Mouse (Mus musculus): ENCODE measurements around the gene Sorl1. TPM values are rescaled to one million over a fixed set of nuclear protein-coding genes. Genes with fewer than 3 reads are reported as not detected.

The Sorl1 gene
- polyA plus RNA-seq, 1 experiment from 2014 or later: 3.6 TPM

- Histone ChIP-seq H3K36me3 (ENCODE audit: control insufficient read depth, insufficient read depth, low read length) (0 out of 2 replicates have a peak, but pooled peaks cover 2% of the 10 kb centered on the region), H3K27ac (replicated peaks in 1 of 2; ENCODE audit: control insufficient read depth in 1 of 2, insufficient read depth in 1 of 2, low read depth in 2 of 2, low read length in 2 of 2) (no peak overlapping the region), H3K4me3 (ENCODE audit: control insufficient read depth in 1 of 2, insufficient read depth in 1 of 2, low read depth in 1 of 2, low read length in 2 of 2) (no peak overlapping the region), H3K4me2 (ENCODE audit: low read length) (no peak overlapping the region), H3K9me3 (ENCODE audit: control insufficient read depth, low read length) (no peaks in the 10 kb centered on the region), H3K9ac (ENCODE audit: low read length) (no peak overlapping the region), H3K4me1 (ENCODE audit: control insufficient read depth in 2 of 2, insufficient read depth in 2 of 2, low read length in 2 of 2) (peaks cover 6 to 11% of the 10 kb centered on the region in 2 experiments; a peak in 3 of 4 replicates), H3K27me3 (ENCODE audit: control insufficient read depth, insufficient read depth, low read length) (no peaks in the 10 kb centered on the region)
- no peak for ATAC-seq (ENCODE audit: insufficient number of reproducible peaks, insufficient read depth, low FRiP score, low read depth)
- 15% methylated on average over 2 of the region's 2 CpGs for WGBS
Observed at GRCm38 (mm10) chr9:42048542-42048941, 75.6 kb downstream of the Sorl1 start.

- Histone ChIP-seq H3K9ac (ENCODE audit: low read length) (no peak overlapping the region), H3K27me3 (ENCODE audit: control insufficient read depth, insufficient read depth, low read length) (no peaks in the 10 kb centered on the region), H3K4me2 (ENCODE audit: low read length) (no peak overlapping the region), H3K27ac (replicated peaks in 1 of 2; ENCODE audit: control insufficient read depth in 1 of 2, insufficient read depth in 1 of 2, low read depth in 2 of 2, low read length in 2 of 2) (no peak overlapping the region), H3K4me3 (ENCODE audit: control insufficient read depth in 1 of 2, insufficient read depth in 1 of 2, low read depth in 1 of 2, low read length in 2 of 2) (no peak overlapping the region), H3K9me3 (ENCODE audit: control insufficient read depth, low read length) (no peaks in the 10 kb centered on the region), H3K4me1 (ENCODE audit: control insufficient read depth in 2 of 2, insufficient read depth in 2 of 2, low read length in 2 of 2) (peaks cover 6 to 11% of the 10 kb centered on the region in 2 experiments; a peak in 3 of 4 replicates), H3K36me3 (ENCODE audit: control insufficient read depth, insufficient read depth, low read length) (0 out of 2 replicates have a peak, but pooled peaks cover 2% of the 10 kb centered on the region)
- 21% methylated on average over 5 of the region's 5 CpGs for WGBS
- no peak for ATAC-seq (ENCODE audit: insufficient number of reproducible peaks, insufficient read depth, low FRiP score, low read depth)
Observed at GRCm38 (mm10) chr9:42047786-42048185, 76.3 kb downstream of the Sorl1 start.

GRCm38 (mm10) chr9:42046248-42046647 is 77.8 kb downstream of the Sorl1 start:
- H3K4me2 ChIP-seq (ENCODE audit: low read length): no peak overlapping the region
- H3K4me1 ChIP-seq (ENCODE audit: control insufficient read depth in 2 of 2, insufficient read depth in 2 of 2, low read length in 2 of 2): peaks cover 6 to 11% of the 10 kb centered on the region in 2 experiments; a peak in 3 of 4 replicates
- 81% methylated on average over 11 of the region's 11 CpGs for WGBS

GRCm38 (mm10) chr9:42044651-42045050 is 79.4 kb downstream of the Sorl1 start:
- Histone ChIP-seq H3K4me2 (ENCODE audit: low read length) (no peak overlapping the region), H3K27ac (replicated peaks in 1 of 2; ENCODE audit: control insufficient read depth in 1 of 2, insufficient read depth in 1 of 2, low read depth in 2 of 2, low read length in 2 of 2) (no peak overlapping the region), H3K4me3 (ENCODE audit: control insufficient read depth in 1 of 2, insufficient read depth in 1 of 2, low read depth in 1 of 2, low read length in 2 of 2) (no peak overlapping the region), H3K36me3 (ENCODE audit: control insufficient read depth, insufficient read depth, low read length) (0 out of 2 replicates have a peak, but pooled peaks cover 2% of the 10 kb centered on the region), H3K4me1 (ENCODE audit: control insufficient read depth in 2 of 2, insufficient read depth in 2 of 2, low read length in 2 of 2) (peaks cover 6 to 11% of the 10 kb centered on the region in 2 experiments; a peak in 3 of 4 replicates), H3K9me3 (ENCODE audit: control insufficient read depth, low read length) (no peaks in the 10 kb centered on the region), H3K27me3 (ENCODE audit: control insufficient read depth, insufficient read depth, low read length) (no peaks in the 10 kb centered on the region), H3K9ac (ENCODE audit: low read length) (no peak overlapping the region)
- WGBS: 91% methylated on average over 8 of the region's 8 CpGs
- ATAC-seq (ENCODE audit: insufficient number of reproducible peaks, insufficient read depth, low FRiP score, low read depth): no peak

More at GRCm38 (mm10) chr9:42046248-42046647, 77.8 kb downstream of the Sorl1 start:
- no peak for ATAC-seq (ENCODE audit: insufficient number of reproducible peaks, insufficient read depth, low FRiP score, low read depth)
- Histone ChIP-seq H3K9me3 (ENCODE audit: control insufficient read depth, low read length) (no peaks in the 10 kb centered on the region), H3K27me3 (ENCODE audit: control insufficient read depth, insufficient read depth, low read length) (no peaks in the 10 kb centered on the region), H3K4me3 (ENCODE audit: control insufficient read depth in 1 of 2, insufficient read depth in 1 of 2, low read depth in 1 of 2, low read length in 2 of 2) (no peak overlapping the region), H3K36me3 (ENCODE audit: control insufficient read depth, insufficient read depth, low read length) (0 out of 2 replicates have a peak, but pooled peaks cover 2% of the 10 kb centered on the region), H3K27ac (replicated peaks in 1 of 2; ENCODE audit: control insufficient read depth in 1 of 2, insufficient read depth in 1 of 2, low read depth in 2 of 2, low read length in 2 of 2) (no peak overlapping the region), H3K9ac (ENCODE audit: low read length) (no peak overlapping the region)

GRCm38 (mm10) chr9:42043934-42044333 is 80.2 kb downstream of the Sorl1 start:
- Histone ChIP-seq H3K4me3 (ENCODE audit: control insufficient read depth in 1 of 2, insufficient read depth in 1 of 2, low read depth in 1 of 2, low read length in 2 of 2) (no peak overlapping the region), H3K9me3 (ENCODE audit: control insufficient read depth, low read length) (no peaks in the 10 kb centered on the region), H3K27me3 (ENCODE audit: control insufficient read depth, insufficient read depth, low read length) (no peaks in the 10 kb centered on the region), H3K4me1 (ENCODE audit: control insufficient read depth in 2 of 2, insufficient read depth in 2 of 2, low read length in 2 of 2) (peaks cover 6 to 11% of the 10 kb centered on the region in 2 experiments; a peak in 3 of 4 replicates), H3K4me2 (ENCODE audit: low read length) (no peak overlapping the region), H3K27ac (replicated peaks in 1 of 2; ENCODE audit: control insufficient read depth in 1 of 2, insufficient read depth in 1 of 2, low read depth in 2 of 2, low read length in 2 of 2) (no peak overlapping the region), H3K9ac (ENCODE audit: low read length) (no peak overlapping the region), H3K36me3 (ENCODE audit: control insufficient read depth, insufficient read depth, low read length) (0 out of 2 replicates have a peak, but pooled peaks cover 2% of the 10 kb centered on the region)
- 89% methylated on average over 8 of the region's 8 CpGs for WGBS
- no peak for ATAC-seq (ENCODE audit: insufficient number of reproducible peaks, insufficient read depth, low FRiP score, low read depth)

- H3K4me1 ChIP-seq (ENCODE audit: control insufficient read depth in 2 of 2, insufficient read depth in 2 of 2, low read length in 2 of 2): peaks cover 6 to 11% of the 10 kb centered on the region in 2 experiments; a peak in 3 of 4 replicates
- ATAC-seq (ENCODE audit: insufficient number of reproducible peaks, insufficient read depth, low FRiP score, low read depth): no peak
Observed at GRCm38 (mm10) chr9:42039000-42039992, 84.8 kb downstream of the Sorl1 start.

GRCm38 (mm10) chr9:42036885-42037284 is 87.2 kb downstream of the Sorl1 start:
- WGBS: 94% methylated on average over 11 of the region's 11 CpGs
- no peak overlapping the region for H3K27ac ChIP-seq (replicated peaks in 1 of 2; ENCODE audit: control insufficient read depth in 1 of 2, insufficient read depth in 1 of 2, low read depth in 2 of 2, low read length in 2 of 2)
- no peaks in the 10 kb centered on the region for H3K36me3 ChIP-seq (ENCODE audit: control insufficient read depth, insufficient read depth, low read length)
- H3K4me3 ChIP-seq (ENCODE audit: control insufficient read depth in 1 of 2, insufficient read depth in 1 of 2, low read depth in 1 of 2, low read length in 2 of 2): no peak overlapping the region
- H3K27me3 ChIP-seq (ENCODE audit: control insufficient read depth, insufficient read depth, low read length): no peaks in the 10 kb centered on the region
- no peak overlapping the region for H3K4me2 ChIP-seq (ENCODE audit: low read length)
- H3K9me3 ChIP-seq (ENCODE audit: control insufficient read depth, low read length): no peaks in the 10 kb centered on the region
- no peak for ATAC-seq (ENCODE audit: insufficient number of reproducible peaks, insufficient read depth, low FRiP score, low read depth)
- H3K9ac ChIP-seq (ENCODE audit: low read length): no peak overlapping the region
- peaks cover 6 to 11% of the 10 kb centered on the region in 2 experiments; a peak in 3 of 4 replicates for H3K4me1 ChIP-seq (ENCODE audit: control insufficient read depth in 2 of 2, insufficient read depth in 2 of 2, low read length in 2 of 2)

More at GRCm38 (mm10) chr9:42039000-42039992, 84.8 kb downstream of the Sorl1 start:
- 71% methylated on average over 18 of the region's 18 CpGs for WGBS
- H3K27me3 ChIP-seq (ENCODE audit: control insufficient read depth, insufficient read depth, low read length): no peaks in the 10 kb centered on the region
- no peak overlapping the region for H3K9ac ChIP-seq (ENCODE audit: low read length)
- H3K27ac ChIP-seq (replicated peaks in 1 of 2; ENCODE audit: control insufficient read depth in 1 of 2, insufficient read depth in 1 of 2, low read depth in 2 of 2, low read length in 2 of 2): no peak overlapping the region
- H3K4me2 ChIP-seq (ENCODE audit: low read length): no peak overlapping the region
- 0 out of 2 replicates have a peak, but pooled peaks cover 2% of the 10 kb centered on the region for H3K36me3 ChIP-seq (ENCODE audit: control insufficient read depth, insufficient read depth, low read length)
- no peaks in the 10 kb centered on the region for H3K9me3 ChIP-seq (ENCODE audit: control insufficient read depth, low read length)
- no peak overlapping the region for H3K4me3 ChIP-seq (ENCODE audit: control insufficient read depth in 1 of 2, insufficient read depth in 1 of 2, low read depth in 1 of 2, low read length in 2 of 2)

All from heart, embryonic 14.5 days (tissue).